Mouse (Mus musculus) heart, adult 2 months (tissue): ENCODE measurements at regions not wholly inside any gene's neighbourhood (a gene's known extent, or its start where the extent isn't known, plus 50 kb on each side); places are given as distances from the start of the nearest gene placed in this dataset.

ENCODE experiments used
- CTCF ChIP-seq: fragments of 200-600 bp; IDR thresholded peaks from 2 replicates; pipeline ENCODE4 v1.8.1; 2022; ENCODE audit warnings: antibody characterized with exemption, mild to moderate bottlenecking, moderate library complexity
- EP300 ChIP-seq: fragments of 200-500 bp; IDR thresholded peaks from 2 replicates; pipeline ENCODE4 v1.6.1; 2011; ENCODE audit warnings: low read depth, low read length, control low read depth; ENCODE audit not compliant: insufficient read depth
- POLR2A ChIP-seq: fragments of 200-500 bp; IDR thresholded peaks from 2 replicates; pipeline ENCODE4 v1.6.1; 2011; ENCODE audit warnings: mild to moderate bottlenecking, low read depth, low read length, control low read depth; ENCODE audit not compliant: insufficient read depth

DNA sequence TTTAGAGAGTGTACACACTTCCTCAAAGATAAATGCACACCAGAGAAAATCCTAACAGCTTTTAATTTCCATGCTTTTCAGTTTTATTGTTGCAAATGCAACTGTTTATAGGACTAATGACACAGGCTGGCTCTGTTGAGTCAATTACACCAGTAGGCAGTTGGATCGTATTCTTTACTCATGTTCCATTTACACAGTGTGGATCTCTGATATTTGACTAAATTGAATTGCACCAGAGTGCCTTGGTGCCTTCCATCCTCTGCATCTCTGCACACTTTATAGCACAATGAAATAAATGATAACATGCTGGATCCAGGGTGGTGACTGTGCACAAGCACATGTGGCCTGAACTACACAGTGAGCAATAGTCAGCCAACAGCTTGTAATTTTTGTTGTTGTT lies 787.0 kb upstream of the Arrdc4 start:
- TF ChIP-seq CTCF = no peak
- TF ChIP-seq POLR2A = no peak
- TF ChIP-seq EP300 = no peak
